Mouse (Mus musculus) mouse trophoblast stem cell (cell line): Measurements from ENCODE around the gene Rnf180.

Source experiments
- in situ Hi-C, 2 experiments: fragments of 300-500 bp; cut with MseI, MboI; formaldehyde crosslinking; loops; 2 replicates in 1 of 2; 3 replicates in 1 of 2; pipeline ENCODE4 v1.15.1; 2025

Rnf180 gene

GRCm38 (mm10) chr13:105250767-105251166, 43.8 kb downstream of the Rnf180 start:
- in situ Hi-C loops: no loop called here

DNA sequence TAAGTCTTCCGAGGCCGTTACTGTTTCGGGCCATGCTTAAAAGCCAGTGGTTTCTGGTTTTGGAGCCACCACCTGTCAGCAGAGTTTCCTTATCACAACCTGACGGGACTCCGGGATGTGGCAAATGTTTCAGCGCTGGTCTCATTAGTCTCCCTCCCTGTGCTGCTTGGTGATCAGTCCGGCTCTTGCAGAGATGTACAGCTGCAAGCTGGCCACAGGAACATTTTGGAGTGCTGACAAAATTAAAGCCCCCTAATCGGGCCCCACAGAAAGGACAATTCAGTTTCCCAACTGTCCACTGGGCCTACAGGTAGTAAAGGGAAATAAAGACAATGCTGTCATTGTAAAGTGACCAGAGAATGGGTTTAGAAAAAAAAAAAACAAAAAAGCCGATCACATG, 44.4 kb downstream of the Rnf180 start:
- in situ Hi-C loops: no loop called here

DNA sequence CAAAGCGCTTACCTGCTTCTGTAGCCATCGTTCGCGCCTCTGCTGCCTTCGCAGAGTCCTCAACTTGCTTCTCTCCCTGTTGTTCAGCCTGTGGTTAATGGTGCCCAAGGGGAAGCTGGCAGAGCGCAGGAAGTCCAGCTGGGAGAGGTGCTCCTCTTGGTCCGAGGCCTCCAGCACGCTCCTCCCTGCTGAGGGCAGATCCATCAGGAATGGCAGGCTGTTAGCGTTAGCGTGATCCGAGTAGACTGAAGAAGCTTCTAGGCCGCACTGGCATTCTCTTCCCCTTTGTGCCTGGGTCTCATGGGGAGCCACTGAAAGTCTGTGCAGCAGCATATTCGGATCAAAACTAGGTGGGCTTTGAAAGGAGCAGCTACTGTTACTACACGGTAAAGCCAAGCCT, 45.0 kb downstream of the Rnf180 start:
- in situ Hi-C loops: no loop called here

DNA sequence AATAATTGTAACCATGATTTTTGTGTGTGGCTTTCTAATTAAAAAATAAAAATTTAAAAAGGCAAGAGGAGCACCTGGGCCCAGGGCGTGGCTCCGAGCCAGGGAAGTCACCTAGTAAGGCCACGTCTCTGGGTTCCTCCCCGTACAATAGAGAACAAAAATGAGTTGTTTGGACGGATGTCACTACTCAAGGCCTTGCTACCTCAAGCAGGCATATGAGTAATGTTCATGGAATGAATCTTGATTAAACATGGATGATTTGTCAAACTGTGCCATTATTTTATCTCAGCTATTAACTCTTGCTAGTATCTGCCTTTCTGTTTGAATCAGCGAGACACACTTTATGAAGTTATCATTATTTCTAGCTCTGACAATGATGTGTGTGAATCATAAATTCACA, 46.9 kb downstream of the Rnf180 start:
- in situ Hi-C loops: no loop called here

GRCm38 (mm10) chr13:105240810-105241209, 53.8 kb downstream of the Rnf180 start:
- in situ Hi-C loops: no loop called here

GRCm38 (mm10) chr13:105227126-105227525, 67.5 kb downstream of the Rnf180 start:
- in situ Hi-C loops: no loop called here

DNA sequence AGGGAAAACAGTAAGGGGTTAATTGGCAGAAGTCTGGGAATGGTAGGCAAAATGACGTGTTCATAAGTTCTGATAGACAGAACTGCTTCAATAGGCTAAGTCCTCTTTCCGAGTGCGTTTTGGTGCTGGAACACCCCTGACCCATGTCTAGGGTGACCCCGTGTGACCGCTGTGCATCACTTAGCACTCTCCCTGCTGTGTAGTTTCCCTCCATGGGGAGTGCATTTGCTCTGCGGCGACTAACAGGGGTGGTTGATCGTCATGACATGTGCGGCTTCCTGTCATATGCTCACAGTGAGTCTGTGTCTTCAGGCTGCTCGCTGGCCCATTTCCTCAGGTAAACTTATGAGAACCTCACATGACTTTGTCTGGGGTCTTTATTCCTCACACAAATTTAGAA, 70.6 kb downstream of the Rnf180 start:
- in situ Hi-C loops: no loop called here

DNA sequence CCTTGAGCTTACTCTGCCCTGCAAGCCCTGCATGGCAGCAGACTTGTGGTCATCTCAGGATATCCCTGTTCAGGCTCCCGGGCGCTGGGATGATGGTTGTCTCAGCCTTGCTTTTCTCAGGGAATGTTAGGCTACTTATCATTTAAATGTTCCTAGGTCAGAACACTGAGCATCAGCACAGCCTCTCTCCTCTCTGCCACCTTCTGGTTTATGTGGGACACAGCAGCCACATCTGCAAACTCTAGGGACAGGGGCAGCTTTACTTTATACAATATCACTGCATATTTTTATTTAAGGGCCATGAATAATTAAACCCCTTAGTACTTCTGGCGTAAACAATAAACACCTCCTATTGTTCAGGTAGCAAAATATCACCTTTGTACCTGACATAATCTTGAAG, 71.5 kb downstream of the Rnf180 start:
- in situ Hi-C loops: no loop called here

- in situ Hi-C loops: no loop called here
Observed at GRCm38 (mm10) chr13:105222016-105222725, 72.4 kb downstream of the Rnf180 start.

- in situ Hi-C loops: no loop called here
Observed at GRCm38 (mm10) chr13:105210746-105211145, 83.9 kb downstream of the Rnf180 start.

DNA sequence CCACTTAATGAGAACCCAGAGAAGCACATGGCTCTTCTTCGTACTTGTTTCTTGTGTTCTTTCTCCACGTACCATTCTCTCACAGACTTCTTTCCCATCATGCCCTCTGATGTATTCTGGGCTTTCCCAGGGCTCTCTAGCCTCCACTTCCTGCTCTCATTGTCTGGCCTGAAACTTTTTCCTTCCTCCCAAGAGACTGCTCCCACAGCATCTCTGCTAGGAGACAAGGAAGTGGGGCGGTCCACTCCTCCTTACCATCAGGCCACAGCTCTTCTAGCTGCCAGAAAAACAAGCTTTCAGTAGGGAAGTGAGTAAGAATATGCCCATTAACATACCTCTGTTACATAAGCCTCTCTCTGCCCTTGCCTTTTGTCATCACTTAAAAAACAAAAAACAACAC, 90.8 kb downstream of the Rnf180 start:
- in situ Hi-C loops: no loop called here

DNA sequence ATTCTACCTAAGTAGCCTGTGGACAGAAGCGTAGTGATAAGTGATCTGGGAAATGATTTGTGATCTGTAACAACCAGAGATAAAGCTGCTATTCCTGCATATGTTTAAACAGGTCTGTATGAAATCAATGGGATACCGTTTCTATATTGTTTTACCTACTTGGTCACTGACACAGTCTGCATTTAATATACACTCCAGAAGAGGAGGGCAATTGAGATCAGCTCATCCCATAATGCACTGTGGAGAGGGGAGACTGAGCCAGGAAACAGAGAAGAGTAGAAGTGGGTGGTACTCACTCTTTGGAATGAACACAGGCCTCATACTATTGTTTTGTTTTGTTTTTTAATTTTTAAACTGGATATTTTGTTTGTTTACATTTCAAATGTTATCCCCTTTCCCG, 96.0 kb downstream of the Rnf180 start:
- in situ Hi-C loops: no loop called here

GRCm38 (mm10) chr13:105198028-105198427, 96.6 kb downstream of the Rnf180 start:
- in situ Hi-C loops: no loop called here

DNA sequence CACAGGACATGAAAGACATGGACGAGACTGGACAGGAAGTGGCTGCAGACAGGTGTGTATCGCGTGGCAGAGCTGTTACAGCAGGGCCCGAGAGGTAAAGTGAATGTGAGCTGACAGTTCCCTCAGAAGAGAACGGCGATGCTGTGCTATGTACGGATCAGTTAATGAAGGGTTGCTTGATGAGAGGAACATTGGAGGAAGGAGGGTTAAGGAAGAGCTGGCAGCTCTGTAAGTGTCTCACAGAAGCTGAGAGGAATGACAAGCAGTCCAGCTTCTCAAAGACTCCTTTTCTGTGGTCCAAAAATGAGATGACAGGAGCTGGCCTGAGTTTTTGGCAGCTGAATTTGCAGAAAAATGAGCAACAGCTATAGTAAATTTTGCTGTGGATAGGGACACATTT, 101.0 kb downstream of the Rnf180 start:
- in situ Hi-C loops: no loop called here

- in situ Hi-C loops: no loop called here
Observed at GRCm38 (mm10) chr13:105188730-105189129, 105.9 kb downstream of the Rnf180 start.

- in situ Hi-C loops: no loop called here
Observed at GRCm38 (mm10) chr13:105180781-105181180, 113.8 kb downstream of the Rnf180 start.

- in situ Hi-C loops: no loop called here
Observed at GRCm38 (mm10) chr13:105165441-105165840, 129.2 kb downstream of the Rnf180 start.

- in situ Hi-C loops: no loop called here
Observed at GRCm38 (mm10) chr13:105153955-105154354, 140.7 kb downstream of the Rnf180 start.

DNA sequence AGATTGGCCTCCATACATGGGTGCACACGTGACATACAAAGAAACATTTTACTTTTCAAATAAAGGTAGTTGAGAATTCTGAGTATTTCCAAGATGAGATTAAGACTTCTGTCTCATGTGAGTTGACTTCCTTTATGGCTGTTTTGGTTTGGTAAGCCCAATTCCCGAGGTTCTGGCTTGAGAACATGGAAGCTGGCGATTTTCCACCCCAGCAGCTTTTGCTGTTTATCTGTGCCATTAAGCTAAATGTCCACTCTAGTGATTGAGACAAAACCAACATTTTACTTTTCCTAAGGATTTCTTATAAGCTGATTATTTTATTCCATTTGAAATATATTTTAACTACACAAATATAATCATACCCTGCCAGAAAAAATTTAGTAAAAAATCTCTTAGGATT, 144.6 kb downstream of the Rnf180 start:
- in situ Hi-C loops: no loop called here

GRCm38 (mm10) chr13:105147795-105148418, 146.7 kb downstream of the Rnf180 start:
- in situ Hi-C loops: no loop called here

- in situ Hi-C loops: no loop called here
Observed at GRCm38 (mm10) chr13:105146827-105147226, 147.8 kb downstream of the Rnf180 start.

- in situ Hi-C loops: no loop called here
Observed at GRCm38 (mm10) chr13:105139881-105140280, 154.7 kb downstream of the Rnf180 start.

DNA sequence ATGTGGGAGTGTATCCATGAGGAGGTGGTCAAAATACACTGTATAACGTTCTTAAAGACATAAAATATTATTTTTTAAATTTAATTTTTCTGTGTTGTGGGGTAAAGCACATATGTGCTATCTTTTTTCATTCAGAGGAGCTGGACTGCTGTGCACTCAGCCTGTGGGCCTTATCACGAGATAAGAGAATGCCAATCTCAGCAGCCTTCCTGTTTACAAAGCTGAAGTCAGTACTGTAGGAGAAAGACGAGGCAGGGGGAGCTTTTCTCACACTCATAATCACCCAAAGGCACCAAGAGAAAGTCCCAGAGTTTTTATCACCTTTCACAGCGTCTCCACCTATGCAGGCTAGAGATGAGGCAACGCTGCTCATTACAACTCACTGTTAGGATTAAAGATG, 160.2 kb downstream of the Rnf180 start:
- in situ Hi-C loops: no loop called here

DNA sequence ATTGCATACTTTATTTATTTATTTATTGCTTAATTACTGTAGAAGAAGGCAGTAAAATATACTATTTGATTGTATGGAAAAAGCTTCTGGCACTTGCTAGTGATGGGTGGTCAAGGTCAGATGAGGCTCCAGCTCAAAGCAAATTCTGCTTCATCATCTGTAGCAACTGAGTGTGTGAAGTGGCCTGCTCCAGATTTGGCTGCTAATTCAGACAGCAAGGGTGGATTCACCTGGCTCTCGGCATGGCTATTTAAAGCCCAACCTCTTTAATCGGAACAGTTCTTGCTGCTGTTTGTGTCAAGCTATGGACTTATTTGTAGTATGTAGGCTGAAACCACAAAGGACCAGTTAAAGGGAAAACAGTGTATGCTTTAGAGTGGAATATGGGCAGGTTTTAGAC, 161.8 kb downstream of the Rnf180 start:
- in situ Hi-C loops: no loop called here
